Mouse (Mus musculus): ENCODE results near the gene Sash3.
A peak's percentile ranks its signal among the peaks of the same experiment; 100 is the strongest.

Sash3 gene

DNA sequence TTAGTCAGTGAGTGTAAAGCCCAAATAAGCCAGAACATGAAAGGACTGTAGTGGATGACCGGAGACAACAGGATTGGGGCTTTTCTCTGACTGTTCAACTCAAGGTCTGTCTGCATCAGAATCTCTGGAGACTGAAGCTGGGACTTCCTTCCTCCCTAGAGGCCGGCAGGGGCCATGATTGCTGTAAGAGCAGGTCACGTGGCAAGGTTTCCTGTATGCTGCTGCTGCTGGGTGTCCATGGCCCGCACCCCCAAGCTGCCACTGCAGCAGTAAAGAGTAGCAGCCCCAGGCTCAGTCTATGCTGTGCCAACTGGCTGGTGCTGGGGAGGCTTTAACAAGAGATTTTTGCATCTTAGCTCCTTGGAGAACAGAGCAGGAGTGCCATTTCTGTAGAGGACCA is at the start of gene Sash3:
TSS of gene Sash3 (plus strand) at position 175 of the 400 bp plus-strand sequence.
- peak; percentile 23 to 38 for DNase-seq (ENCODE audit: low spot score in 2 of 2)

DNA sequence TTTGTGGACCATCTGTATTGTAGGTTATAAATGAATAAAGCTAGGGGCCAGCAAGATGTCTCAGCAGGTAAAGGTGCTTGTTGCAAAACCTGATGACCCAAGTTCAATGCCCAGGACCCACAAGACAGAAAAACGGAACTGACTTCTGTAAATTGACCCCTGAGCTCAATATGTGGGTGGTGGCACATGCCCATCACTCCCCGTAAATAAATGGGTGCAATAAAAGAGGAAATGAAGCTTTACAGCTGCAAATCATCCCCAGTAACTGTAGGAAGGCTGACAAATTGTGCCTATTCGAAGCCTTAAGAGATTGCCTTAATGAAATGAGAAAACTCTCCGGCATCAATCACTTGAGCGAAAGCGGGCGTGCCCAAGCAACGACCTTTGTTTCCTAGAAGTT is 49.7 kb upstream of the Sash3 start:
- DNase-seq (ENCODE audit: low spot score in 2 of 2), result no peak

DNA sequence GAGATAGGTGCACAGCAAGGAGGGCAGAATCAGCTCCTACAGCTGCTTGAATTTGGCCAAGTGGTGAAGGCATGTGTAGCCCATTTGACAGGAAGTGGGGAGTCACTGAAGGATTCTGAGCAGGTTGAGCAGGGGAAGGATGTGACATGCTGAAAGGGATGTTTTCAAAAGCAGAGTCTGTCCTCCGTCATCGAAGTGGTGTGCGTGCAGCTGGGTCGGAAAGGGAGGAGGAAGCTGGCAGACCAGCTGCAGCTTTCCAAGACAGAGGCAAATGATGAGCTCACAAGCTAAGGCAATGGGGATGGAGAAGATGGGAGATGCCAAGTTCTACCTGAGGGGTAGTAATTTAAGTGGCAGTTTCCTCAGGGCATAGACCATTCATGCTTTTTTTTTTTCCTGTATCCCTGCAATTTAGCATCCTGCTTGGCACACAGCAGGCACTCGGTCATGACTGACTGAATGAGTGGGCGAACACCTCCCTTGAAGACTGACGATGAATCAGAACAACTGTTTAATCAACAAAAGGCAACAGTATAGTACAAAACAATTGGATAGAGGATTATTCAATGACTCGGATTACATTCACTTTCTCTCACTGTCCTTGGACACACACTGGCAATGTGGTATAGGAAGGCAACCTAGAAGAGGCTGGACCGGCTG is 47.6 kb upstream of the Sash3 start:
- no peak for DNase-seq (ENCODE audit: low spot score in 2 of 2)

DNA sequence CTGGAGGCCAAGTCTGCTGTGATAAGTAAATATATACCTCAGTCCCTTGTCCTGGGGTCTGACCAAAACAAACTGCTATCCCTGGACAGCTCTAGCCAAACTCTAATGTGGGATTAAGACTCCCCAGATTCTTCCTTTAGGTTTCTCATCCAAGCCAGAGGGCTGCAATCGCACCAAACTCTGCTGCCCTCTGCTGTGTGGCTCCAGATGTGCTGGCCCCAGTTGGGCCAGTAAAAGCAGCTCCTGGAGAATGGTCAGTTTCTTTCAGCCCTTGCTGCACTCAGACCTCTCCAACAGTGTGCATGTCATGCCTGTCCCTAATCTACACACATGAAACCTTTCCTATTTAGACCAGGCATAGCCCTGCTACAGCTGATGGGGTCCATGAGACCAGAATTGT is 46.4 kb upstream of the Sash3 start:
- no peak for DNase-seq (ENCODE audit: low spot score in 2 of 2)

DNA sequence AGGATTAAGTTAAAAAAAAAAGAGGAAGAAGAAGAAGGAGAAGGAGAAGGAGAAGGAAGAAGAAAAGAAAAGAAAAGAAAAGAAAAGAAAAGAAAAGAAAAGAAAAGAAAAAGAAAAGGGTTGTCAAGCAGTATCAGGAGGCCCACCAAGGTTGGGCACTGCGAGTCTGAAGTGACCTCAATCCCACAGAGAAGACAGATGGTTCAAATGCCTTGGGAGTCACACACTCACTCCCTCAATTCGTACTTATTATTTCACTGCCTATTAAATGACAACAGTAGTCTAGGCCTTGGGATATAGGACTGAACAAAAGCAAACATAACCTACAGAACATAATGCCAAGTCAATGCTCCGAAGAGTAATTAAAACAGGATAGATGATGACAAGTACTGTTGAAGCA is 43.0 kb upstream of the Sash3 start:
- DNase-seq (ENCODE audit: low spot score in 2 of 2), result no peak

DNA sequence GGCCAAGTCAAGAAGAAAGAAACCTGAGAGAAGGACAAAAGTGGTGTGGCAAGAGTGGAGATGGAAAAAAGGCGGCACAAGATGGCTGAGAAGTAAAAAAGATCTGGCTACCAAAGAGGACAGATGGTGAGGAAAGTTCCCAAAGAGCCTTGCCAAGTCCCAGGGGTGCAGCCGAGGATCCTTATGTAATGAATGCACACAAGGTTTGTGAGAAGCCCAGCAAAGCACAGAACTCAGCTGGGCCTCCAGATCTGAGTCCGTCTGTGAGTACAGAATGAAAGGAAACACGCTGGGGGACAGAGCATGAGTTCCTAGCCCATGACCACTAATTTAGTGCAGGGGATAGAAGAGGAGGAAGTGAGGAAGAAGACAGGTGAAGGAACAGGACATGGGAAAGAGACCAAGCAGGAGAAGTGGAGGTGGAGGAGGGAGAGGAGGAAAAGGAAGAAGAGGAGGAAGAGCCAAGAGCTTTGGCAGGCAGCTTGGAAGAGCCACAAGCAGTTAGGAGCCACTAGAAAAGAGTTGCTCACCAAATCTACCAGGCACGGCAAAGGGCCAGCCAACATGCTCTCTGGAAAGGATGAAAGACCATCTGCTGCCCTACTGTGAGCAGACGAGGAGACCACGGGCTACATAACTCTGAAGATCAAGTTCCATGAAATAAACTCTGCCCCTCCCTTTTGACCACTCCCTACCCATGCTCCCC is 41.3 kb upstream of the Sash3 start:
- DNase-seq (ENCODE audit: low spot score in 2 of 2), result no peak

DNA sequence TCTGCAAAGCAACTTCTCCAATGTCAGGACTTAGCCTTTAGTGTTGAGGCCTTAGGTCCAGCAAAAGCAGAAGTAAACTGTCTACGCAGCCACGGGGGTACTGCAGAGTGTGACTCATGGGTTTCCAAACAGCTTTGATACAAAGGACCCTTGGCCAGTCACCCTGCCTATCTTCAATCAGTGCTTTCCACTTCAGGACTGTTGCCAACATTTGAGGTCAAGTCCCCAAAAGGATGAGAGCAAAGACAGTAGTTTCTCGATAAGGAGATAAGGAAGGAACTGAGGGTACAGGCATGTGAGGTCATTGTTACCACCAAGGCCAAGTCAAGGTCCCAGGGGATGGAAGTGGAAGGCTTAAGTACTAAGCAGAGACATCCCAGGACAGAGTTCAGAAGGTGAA is 40.0 kb upstream of the Sash3 start:
- no peak for DNase-seq (ENCODE audit: low spot score in 2 of 2)

DNA sequence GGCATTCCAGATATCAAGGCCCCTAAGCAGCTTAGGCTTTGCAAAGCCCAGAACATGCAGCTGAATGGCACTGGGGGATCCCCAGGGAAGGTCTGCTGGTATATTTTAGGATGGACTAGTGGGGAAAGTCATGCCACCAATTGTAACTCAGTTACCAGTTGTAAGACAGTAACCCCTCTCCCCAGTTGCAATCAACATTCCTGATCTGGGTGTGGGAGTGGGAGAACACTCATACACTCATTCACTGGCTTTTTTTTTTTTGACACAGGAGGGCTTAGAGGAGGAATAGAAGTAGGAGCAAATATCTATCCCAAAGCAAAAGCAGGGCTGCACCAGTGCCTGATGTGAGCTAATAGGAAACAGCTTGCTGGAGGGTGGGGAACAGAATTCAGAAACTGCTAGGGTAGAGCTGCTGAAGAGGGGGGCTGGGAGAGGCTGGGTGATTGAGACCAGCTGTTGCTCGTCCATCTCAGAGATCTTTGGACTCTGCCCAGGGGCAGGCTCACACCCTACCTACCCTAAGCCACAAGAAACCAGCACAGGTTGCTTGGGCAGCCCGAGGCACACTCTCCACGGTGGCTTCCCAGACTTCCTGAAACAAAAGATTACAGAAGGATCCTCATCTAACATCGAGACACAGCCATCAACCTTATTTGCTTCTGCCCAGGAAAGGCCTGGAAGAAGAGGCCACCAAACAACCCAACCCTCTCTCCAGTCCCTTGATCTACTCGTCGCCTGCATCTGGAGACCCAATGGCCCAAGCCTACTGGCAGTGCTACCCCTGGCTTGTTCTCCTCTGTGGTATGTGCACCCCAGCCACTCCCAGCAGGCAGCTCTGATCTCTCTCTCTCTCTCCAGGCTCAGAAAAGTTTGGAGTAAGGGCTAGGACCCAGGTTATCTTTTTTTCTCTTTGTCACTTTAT is 37.6 kb upstream of the Sash3 start, which contains the start of gene Xpnpep2:
TSS of gene Xpnpep2 (plus strand) at position 332 of the 922 bp plus-strand sequence.
- DNase-seq (ENCODE audit: low spot score in 2 of 2), result no peak

DNA sequence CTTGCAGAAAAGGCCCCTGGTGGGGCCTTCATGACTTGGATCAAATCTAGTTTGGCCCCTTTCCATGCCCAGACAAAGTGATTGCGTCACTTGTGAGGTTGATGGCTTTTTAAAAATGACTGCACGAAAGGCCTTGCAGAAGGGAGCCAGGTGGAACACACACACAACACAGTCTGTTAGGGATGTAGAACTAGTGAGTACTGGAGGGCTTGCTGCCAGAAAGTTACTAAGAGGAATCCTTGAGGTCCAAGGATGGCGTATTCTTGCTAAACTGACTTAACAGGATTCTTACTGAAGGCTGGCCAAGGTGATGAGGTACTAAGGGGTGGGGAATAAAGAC is 37.0 kb upstream of the Sash3 start:
- DNase-seq (ENCODE audit: low spot score in 2 of 2), result no peak

DNA sequence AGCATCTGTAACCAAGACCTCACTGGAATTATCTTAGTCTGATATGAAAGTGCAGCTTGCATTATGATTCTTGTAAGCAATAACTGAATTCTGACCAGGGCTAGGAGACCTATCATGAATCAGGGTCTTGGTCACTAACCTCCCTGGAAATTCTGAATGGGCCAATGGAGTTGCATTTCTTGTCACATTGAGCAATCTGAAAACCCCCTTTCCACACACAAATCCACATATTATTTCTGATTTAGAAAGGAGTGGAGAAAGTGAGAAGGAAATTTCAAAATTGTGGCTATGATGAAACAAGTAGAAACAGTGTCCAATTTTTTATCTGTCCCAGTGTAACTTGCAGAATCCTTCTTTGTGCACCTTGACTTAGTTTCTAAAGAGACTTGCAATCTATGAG is 26.9 kb upstream of the Sash3 start:
- no peak for DNase-seq (ENCODE audit: low spot score in 2 of 2)

DNA sequence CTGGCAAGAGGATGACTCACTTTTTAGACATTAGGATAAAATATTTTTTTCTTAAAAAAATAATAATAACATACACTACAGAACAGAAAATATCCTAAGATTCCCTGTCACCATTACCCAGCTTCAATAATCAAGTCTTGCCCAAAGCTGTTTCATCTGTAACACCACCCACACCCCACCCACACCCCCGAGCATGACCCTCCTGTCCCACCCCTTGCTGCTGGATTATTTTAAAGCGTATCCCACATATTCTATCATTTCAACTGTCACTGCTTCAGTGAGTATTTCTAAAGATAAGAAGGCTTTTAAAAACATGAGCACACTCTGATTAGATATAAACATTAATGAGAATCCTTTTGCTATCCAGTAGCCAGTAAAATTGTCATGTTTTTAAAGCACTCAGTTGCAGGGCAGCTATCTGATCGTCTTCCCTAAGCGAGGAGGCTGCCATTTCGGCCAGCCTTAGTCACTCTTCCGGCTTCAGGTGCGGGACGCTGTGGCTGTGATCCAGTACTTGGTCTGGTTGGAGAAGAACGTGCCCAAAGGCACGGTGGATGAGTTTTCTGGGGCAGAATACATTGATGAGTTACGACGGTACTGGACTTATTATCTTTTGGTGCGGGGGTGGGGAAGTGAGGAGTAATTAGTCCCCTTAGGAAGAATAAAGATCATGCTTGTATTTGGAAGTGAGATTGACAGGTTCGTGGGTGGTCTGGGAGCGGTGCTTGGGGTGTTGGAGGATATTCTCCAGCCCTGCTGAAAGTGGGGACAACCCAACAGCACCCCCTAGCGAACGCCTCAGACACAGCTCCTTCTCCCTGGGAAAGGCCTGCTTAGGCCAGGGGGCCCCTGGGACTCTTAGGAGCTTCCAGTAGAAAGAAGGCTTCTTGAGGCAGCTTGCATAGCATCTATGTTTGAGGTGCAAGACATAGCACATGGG is 21.8 kb upstream of the Sash3 start:
- DNase-seq (ENCODE audit: low spot score in 2 of 2), result peak; percentile 28 to 46

DNA sequence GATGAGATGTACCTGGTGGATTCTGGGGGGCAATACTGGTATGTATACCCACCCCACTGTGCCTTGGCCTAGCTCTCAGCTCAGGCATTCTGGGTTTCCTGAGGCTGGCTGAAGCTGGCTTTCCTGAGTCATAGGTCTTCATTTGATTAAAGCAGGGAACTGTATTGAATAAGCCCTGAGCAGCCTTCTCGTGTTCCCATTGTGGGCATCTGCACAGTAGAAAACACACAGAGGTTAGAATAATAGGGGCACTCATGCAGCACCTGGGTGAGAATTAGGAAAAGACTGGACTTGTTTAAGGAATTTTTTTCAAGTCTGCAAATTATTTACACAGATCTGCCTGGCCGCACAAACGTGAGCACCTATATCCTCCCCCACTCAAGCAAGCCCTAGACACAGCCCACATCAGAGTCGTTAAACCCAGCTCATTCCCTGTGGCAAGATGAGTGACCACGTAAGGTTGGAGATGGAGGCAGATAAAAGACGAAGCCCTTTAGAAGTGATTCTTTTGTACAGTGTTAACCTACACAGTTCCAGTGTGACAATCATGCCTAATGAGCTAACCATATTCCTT is 19.2 kb upstream of the Sash3 start:
- DNase-seq (ENCODE audit: low spot score in 2 of 2), result no peak

DNA sequence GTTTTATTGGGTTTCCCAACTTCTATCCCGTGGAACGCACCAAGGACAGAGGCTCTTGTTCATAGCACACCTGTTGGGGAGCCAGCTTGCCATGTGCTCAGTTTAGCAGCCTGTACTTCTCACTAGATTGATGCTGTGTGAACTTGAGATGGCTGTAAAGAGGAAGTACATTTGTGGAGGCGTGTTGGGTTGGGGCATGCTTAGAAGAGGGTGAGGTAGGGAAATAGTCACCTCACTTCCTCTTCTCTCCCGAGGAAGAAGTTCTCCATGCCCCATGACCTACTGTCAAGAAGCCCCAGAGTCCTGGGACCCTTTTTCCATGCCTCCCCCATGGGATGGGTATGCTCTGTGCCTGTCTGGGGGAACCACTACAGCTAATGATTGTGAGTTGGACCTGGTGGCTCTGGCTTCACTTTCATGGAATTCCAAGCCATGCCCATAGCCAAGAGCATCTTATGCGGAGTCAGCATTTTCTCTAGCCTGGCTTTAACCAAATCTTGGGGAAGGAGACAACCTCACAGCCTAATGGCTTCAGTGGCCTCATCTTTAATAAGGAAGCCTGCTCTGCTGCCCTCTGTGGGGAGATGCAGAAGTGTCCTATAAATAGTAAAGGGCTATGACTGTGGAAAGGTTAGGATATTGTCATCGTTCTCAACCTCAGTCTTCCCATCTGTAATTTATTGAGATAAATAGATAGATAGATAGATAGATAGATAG is 18.6 kb upstream of the Sash3 start:
- no peak for DNase-seq (ENCODE audit: low spot score in 2 of 2)

DNA sequence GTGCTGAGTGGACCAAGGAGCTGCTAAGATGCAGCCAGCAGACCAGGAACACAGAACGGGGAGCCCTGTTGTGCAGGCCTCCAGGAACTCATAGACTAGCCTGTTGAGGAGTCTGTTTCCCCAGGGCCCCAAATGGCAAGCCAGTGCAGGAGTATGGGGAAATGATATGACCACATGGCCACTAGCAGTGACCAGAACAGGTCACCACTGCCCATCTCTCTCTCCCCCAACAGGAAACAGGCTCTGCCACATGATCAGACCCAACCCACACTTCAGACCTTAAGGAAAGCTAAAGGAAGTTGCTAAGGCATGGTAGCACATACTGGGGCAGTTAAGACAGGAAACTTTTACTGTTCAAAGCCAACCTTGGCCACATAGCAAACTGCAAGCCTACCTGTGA is 17.1 kb upstream of the Sash3 start:
- no peak for DNase-seq (ENCODE audit: low spot score in 2 of 2)

DNA sequence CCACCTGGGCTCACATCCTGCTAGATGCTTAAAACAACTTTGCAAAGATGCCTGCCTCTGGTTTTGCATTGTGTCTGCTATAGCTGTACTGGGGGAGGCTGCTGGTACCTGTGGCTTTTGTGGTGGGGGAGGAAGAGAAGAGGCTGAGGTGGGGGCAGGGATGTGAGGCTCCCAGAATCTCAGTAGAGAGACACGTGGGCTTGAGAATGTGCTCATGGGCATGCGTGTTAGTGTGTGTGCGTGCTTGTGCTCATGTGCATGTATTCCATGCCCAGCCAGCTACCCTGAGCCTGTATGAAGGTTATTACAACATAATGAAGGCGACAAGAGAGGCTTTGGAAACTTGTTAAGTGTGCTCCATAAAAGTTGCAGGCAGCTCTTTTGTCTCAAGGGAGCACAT is 9.3 kb upstream of the Sash3 start:
- DNase-seq (ENCODE audit: low spot score in 2 of 2), result no peak

DNA sequence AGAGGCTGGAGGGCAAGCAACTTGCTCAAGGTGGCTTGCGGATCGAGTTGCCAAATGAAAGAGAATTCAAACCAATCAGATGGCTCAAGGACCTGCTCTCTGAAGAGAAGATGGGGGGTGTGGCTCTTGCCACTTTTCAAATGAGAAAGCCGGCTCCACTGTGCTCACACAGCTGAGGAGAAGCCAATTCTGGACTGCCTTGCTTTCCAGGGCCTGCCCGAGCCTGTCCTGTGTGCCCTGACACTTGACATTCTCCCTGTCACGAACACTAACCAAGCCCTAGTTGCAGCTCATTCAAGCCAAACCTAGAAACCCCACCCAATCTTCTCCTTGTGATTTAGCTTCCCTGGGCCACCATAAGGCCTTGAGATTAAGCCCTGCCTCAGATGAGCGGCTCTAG is 8.2 kb upstream of the Sash3 start:
- DNase-seq (ENCODE audit: low spot score in 2 of 2), result no peak

DNA sequence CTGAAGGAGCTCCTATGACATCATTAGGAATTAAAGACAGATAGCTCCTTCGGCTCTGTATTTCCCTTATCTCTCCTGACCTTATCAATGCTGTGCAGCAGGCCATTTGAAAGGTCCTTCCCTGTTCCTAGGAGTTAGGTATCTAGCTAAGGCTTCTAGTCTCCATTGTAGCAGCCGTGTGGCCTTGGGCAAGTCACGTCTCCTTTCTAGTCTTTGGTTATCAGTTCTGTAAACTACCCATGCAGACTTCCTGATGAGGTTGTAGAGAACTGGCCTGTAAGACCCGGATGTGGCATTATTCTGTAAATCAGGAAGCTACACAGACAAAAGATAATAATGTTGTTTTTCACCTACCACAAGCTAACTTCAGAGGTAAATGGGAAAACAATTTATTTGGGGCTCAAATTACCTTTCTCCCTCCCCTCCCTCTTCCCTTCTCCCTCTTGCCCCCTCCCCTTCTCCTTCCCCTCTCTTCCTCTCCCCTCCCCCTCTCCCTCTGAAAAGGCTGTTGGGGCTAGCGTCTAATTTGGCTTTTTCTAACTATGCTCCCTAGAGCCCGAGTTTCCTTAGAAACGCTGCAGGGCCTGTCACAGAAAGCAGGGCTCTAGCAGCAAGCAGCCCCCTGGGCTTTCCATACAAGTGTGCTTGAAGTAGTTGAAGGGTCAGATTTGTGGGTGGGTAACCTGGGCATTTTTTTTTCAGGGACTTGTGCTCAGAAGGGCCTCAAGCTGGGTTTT is 7.5 kb upstream of the Sash3 start:
- DNase-seq (ENCODE audit: low spot score in 2 of 2), result no peak

DNA sequence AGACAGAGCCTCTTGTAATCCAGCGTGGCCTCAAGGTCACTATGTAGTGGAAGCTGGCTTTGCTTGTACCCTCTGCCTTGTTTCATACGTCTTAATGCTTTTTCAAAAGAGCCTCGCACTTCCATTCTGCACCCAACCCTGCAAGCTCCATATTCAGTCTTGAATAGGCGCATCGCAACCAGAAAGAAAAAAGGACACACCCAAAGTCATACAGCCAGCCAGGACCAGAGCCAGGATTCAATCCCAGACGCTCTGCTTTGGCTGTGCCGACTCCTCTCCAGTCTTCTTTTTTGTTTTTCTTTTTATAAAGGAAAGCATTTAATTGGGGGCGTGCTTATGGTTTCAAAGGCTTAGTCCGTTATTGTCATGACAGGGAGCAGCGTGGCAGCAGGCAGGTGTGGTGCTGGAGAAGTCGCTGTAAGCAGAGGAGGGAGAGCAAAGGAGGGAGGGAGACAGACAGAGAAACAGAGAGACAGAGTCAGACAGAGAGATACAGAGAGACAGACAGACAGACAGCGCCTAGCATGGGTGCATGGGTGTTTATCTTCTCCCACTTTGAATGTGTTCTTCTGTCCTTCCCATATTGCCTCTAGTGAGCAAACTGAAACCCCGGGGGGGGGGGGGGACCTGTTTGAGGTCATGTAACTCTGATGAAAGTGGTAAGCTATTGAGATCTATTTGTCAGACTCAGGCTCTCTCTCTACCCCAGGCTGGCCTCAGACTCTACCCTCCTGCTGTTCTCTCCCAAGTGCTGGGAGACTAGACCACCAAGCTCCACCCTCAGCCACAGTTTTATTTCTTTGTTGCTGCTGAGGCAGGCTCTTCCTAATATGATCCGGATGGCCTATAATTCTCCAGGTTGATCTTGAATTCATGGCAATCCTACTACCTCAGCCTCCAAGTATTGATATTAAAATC is 6.6 kb upstream of the Sash3 start:
- DNase-seq (ENCODE audit: low spot score in 2 of 2), result no peak

Data from spleen, postnatal 14 days (tissue).